ENCODE assay signal across 2 mouse cellular contexts in genomic region chr3:99294209-99294608, GRCm38 (mm10). TPM values are rescaled to one million over a fixed set of nuclear protein-coding genes. Genes with fewer than 3 reads are reported as not detected.
"Had no signal": no experiment of that assay in that cellular context is flagged by ENCODE, and none has a peak within 500 bp of the region (broad histone marks: within the 10 kb centered on the region; RNA-seq: fewer than 3 reads in every experiment).

No protein-coding gene starts in this region.

RNA-seq across cellular contexts. Expression of gene Tbx15, which starts 54.0 kb away (rescaled TPM):
- total RNA-seq: megakaryocyte, adult 5-6 weeks; megakaryocyte-erythroid progenitor cell, adult 5-6 weeks had no signal
